Mouse (Mus musculus) thymus, postnatal 0 days (tissue): Measurements from ENCODE around the gene Gm17571. TPM values are rescaled to one million over a fixed set of nuclear protein-coding genes. Genes with fewer than 3 reads are reported as not detected.
A peak's percentile ranks its signal among the peaks of the same experiment; 100 is the strongest.

Experiments used
- DNase-seq: peaks from one replicate; pipeline ENCODE4 v3.0.0-alpha.2; 2015; ENCODE audit warnings: low spot score
- polyA plus RNA-seq: library from polyadenylated mRNA; unstranded; fragments of >200 nt; fragmentation: Nextera tagmentation; extraction: Ambion mirVana; gene quantifications from 2 replicates; pipeline ENCODE4 v1.2.1, GENCODE M21; 2015

Gm17571 gene
- not detected in 2 replicates for polyA plus RNA-seq

- no peak for DNase-seq
Observed at GRCm38 (mm10) chr9:13446703-13447285, at the start of gene Gm17571. TSS of gene Gm17571 (minus strand) at chr9:13446753.

DNA sequence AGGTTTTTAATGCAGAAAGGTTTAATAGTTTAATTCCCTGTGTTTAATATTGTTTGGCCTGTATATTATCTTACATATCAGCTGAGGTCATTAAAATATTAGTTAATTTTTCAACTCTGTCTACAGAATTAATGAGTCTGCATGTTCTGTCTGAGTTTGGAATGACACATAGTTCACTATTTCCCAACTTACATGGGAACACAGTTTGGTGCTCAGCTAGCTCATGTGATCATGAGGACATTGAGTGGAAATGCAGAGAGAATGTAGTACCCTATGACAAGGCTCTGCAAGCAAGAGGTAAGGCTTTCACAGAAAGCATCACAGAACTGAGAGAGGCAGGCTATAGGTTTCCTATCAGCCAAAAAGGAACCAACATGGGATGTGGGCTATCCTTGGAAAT is 49.0 kb upstream of the Gm17571 start:
- no peak for DNase-seq

GRCm38 (mm10) chr9:13493746-13494145 is 47.2 kb upstream of the Gm17571 start:
- DNase-seq, result no peak

- DNase-seq, result no peak
Observed at GRCm38 (mm10) chr9:13492807-13493206, 46.3 kb upstream of the Gm17571 start.

DNA sequence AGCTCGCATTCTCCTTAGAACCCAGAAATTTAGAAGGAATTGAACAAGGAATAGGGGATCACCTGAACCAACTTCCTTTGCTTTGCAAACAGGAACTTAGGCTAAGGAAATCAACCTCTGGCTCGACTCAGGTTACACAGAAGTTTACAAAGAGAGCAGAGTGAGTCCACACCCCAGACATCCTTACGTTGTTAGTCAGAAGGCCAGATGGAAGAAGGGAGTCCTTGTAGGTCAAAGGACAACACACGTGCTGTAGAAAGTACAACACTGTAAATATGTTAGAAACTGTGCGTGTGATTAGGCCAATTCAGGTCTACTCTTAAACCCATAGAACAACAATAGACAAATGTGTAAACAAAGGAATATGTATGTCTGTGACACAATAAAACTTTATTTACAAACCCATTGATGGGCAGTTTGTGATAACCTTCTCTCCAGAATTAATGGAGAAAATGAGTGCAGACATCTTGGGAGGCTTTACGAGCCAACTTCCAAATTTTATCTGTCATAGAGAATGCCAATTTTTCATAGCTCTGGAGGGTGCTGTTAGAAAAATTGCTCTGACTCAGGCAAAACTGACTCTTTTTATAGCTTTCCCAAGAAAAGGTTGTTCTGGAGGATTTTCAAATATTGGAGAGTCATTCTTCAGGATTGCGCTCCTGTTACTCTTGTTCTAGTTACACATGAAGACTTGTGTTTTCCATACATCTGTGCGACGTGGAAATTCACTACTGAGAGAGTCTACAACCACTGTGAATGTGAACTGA is 45.5 kb upstream of the Gm17571 start:
- no peak for DNase-seq

DNA sequence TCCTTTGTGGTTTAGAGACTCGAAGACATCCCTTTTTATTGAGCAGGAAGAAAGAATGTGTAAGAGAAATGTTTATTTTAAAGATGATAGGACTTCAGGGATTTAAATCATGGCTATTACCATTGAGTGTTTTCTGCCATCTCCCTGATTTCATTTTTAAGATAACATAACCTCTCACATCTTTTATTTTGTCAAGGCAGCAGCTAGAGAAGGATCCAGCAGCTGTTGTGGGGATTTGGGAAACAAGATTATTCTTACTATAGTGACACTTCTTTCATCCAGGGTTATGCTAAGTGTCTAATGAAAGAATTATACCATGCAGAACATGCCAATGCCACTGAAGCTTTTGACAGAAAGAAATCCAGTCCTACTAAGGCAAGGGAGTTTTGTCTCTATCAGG is 44.6 kb upstream of the Gm17571 start:
- DNase-seq, result no peak

- no peak for DNase-seq
Observed at GRCm38 (mm10) chr9:13485914-13486313, 39.4 kb upstream of the Gm17571 start.

- DNase-seq, result peak; percentile 67
Observed at GRCm38 (mm10) chr9:13484267-13485240, 38.0 kb upstream of the Gm17571 start.

DNA sequence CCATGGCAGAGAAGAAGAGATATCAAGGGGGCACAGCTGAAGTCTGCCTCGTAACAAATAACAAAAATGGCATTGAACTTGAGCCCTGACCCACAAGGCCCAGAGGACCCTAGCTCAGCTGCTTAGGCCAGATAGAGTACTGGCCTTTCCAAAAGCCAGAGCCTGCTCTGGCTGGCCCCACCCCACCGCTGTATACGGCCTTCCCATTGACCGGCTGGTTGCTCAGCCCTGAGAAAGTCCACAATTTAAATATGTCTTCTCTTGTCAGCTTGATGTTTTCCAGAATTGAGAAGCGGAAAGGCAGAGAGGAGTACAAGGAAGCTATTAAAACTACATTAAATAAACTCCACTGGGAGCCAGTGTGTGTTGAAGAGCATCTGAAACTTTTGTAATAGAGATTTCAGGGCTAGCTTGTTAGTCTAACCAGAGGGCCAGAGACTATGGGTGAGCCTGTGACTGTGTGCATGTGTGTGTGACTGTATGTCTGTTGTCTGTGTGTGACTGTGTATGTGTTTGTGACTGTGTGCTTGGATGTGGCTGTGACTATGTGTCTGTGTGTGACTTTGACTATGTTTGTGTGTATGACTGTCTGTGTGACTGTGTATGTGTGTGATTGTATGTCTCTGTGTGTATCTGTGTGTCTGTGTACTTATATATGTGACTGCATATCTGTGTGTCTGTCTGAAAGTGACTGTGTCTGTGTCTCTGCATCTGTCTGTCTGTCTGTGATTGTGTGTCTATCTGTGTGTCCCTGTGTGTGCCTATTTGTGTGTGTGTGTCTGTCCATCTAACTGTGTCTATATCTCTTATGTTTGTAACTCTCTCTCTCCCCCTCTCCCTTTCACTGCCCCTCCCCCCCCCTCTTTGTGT is 36.9 kb upstream of the Gm17571 start:
- DNase-seq, result no peak

GRCm38 (mm10) chr9:13479275-13479674 is 32.7 kb upstream of the Gm17571 start:
- DNase-seq, result no peak

DNA sequence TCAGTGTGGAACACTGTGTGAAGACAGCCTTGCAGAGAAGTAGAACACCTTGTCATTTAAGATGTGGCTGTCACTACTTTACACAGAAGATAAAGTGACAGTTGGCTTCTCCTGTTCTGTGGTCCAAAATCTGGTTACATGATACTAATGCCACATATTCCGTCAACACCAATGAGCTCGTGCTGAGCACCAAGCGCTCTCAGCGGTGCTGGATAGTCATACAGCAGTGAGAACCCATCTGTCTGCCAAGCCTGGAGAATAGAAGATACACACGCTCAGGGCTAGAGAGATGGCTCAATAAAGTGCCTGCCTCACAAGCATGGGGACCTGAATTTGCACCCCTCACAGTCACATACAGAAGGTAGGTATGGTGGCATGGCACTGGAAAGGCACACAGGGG is 28.4 kb upstream of the Gm17571 start:
- no peak for DNase-seq

GRCm38 (mm10) chr9:13470013-13470412 is 23.5 kb upstream of the Gm17571 start:
- peak; percentile 64 for DNase-seq

- DNase-seq, result peak; percentile 57
Observed at GRCm38 (mm10) chr9:13468778-13469177, 22.2 kb upstream of the Gm17571 start.

DNA sequence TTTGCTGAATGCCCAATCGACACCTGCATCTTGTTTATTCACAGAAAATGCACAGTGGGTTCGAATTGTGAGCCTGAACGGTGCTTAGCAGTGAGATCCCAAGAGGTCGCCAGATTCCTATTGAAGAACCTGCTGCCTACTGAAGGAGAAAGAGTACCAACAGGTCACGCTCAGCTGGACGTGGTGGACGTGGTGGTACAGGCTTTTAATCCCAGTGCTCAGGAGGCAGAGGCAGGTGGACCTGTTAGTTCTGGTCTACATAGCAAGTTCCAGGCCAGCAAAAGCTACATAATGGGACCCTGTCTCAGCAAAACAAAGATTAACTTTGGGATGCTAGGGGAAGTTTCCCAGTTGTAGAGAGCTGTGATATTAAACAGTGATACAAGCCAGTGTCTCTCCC is 21.2 kb upstream of the Gm17571 start:
- no peak for DNase-seq

- DNase-seq, result peak; percentile 44
Observed at GRCm38 (mm10) chr9:13466816-13467215, 20.3 kb upstream of the Gm17571 start.

GRCm38 (mm10) chr9:13466351-13466750 is 19.8 kb upstream of the Gm17571 start:
- peak; percentile 84 for DNase-seq

DNA sequence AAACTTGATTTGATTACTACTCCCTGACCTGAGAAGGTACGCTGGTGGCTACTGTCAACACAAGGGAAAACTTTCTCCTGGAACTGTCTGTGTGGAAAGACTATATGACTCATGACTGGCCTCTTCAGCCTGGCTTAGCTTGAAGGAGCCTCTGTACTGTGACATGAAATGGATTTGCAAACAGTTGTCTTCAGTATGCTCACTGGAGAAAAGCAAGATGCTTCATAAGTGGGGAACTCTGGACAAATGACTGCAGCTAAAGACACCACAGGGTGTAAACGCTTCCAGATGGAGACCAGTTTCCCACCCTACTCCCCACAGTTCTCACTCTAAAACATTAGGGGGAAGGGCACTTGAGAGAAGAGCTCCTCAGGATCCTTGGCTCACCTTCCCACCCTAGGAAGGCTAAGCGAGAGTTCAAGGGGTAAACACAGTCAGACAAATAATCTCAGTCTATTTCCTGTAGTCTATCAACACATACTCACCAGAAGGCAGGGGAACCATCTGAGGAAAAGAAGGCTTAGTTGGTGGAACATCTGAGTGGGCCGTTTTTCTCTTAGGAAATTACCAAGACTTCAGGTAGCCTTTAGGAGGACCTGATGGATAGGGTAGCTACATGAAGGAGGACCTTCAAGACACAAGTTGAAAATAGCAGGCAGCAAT is 18.9 kb upstream of the Gm17571 start:
- peak; percentile 24 for DNase-seq

DNA sequence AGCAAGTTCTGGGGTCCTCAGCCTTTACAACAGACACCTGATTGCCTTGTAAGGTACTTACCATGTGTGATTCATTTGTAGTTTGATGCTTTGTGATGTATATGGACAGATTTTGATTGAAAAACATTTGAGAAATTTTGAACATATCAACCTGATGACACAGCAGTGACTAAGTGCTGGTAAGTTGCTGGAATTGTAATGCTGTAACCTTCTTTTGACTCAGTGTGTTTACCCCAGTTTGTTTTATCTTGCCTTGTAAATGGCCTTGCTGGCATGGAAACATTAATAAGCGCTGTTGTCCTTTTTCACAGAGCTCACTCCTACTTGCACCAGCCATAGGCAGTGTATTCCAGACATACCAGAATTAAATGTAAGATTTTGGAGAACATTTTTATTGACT is 14.4 kb upstream of the Gm17571 start:
- DNase-seq, result no peak

DNA sequence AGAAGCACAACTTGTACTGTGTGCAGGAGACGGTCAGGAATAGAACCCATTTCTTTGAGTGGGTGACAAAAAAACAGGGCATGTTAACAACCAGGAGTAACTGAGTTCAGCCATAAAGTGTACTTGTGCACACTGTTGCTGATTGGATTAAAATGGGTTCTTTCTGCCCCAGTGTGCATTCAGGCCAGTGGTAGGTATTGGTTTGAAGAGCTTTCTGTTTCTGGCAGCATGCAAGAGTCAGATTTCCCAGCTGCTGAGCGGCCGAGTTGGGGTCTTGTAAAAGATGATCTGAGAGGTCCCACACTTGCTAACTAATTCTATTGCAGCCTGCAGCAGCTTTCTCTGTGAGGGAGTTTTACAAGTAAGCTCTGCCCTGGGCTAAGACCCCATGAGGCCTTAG is 13.5 kb upstream of the Gm17571 start:
- no peak for DNase-seq

DNA sequence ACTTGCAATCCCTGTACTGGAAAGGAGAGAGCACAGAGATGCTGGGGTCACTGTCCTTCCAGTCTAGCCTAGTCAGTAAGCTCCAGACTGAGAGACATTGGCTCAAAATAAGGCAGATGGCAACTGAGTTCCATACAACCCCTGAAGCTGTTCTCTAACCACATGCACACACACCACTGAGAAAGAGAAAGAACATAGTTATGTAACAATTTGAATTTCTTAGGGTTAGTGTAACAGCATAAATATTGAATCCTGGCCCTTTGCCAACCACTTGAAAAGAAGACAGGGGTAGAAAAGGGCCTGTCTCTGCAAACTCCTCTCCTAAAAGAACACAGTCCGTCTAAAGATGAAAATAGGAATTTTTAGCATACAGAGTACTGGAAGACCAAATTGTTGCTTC is 12.8 kb upstream of the Gm17571 start:
- no peak for DNase-seq
